Mouse (Mus musculus) brain, embryonic 14.5 days (tissue): Measurements from ENCODE around the gene Ttc28. TPM values are rescaled to one million over a fixed set of nuclear protein-coding genes. Genes with fewer than 3 reads are reported as not detected.
"Not testable (repeated sequence)": the region's sequence is repeated elsewhere in the genome, so short reads cannot be mapped to it uniquely, and the experiment has no call there.

Source experiments
- DNase-seq: peaks from one replicate; pipeline ENCODE4 v3.0.0-alpha.2; 2011; ENCODE audit warnings: low read depth
- CTCF ChIP-seq: fragments of 200-500 bp; IDR thresholded peaks from 2 replicates; pipeline ENCODE4 v1.5.1; 2012; ENCODE audit warnings: inconsistent platforms, mild to moderate bottlenecking, moderate library complexity, borderline replicate concordance; ENCODE audit not compliant: insufficient read depth, insufficient read length; ENCODE audit errors: extremely low read depth
- POLR2A ChIP-seq: fragments of 200-500 bp; IDR thresholded peaks from 2 replicates; pipeline ENCODE4 v1.6.1; 2012; ENCODE audit warnings: mild to moderate bottlenecking, inconsistent platforms, borderline replicate concordance; ENCODE audit not compliant: poor library complexity, insufficient read depth, insufficient read length, severe bottlenecking; ENCODE audit errors: extremely low read depth
- polyA plus RNA-seq: library from polyadenylated mRNA; depleted of rRNA; stranded (reverse); fragments of >200 nt; gene quantifications from 2 replicates; pipeline ENCODE4 v1.2.3, GENCODE M21; 2012; rRNA removed

The Ttc28 gene
- 23.2 and 39.8 TPM in 2 replicates for polyA plus RNA-seq

- no peak for TF ChIP-seq CTCF
- peak; percentile 91 for TF ChIP-seq POLR2A
- DNase-seq: peak; percentile 93
Measured at GRCm38 (mm10) chr5:110879584-110880374, at the start of gene Ttc28. Gene Ttc28, plus strand, starts transcription at chr5:110879803.

DNA sequence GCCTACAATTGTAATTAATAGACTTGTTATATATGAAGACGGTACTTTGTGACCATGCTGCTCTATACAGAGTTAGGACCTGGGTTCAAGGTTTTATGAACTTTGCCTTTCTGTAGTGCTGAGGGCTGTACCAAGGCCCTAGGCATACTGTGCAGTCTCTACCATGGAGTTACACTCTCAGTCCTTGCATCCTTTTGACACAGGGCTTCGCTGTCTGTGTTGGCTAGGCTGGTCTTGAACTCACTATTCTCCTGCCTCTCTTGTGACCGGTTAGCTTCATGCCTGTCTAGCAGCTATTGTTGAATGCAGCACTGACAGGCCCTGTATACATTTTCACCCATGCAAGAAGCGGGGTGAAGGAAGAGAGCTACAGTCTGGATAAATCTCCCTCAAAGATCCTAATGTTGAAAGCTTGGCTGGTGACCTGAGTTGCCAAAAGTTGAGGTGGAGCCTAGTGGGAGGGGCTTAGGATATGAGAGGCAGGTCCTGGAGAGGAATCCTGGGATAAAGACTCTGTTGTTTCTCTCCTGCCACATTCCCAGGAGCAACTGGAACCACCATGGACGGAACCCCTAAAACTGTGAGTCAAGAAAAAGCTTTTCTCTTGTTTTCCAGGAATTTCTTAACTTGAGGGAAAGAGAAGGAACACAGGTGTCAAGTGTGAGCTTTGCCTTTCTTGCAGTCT lies 48.4 kb upstream of the Ttc28 start:
- no peak for TF ChIP-seq POLR2A
- no peak for TF ChIP-seq CTCF

DNA sequence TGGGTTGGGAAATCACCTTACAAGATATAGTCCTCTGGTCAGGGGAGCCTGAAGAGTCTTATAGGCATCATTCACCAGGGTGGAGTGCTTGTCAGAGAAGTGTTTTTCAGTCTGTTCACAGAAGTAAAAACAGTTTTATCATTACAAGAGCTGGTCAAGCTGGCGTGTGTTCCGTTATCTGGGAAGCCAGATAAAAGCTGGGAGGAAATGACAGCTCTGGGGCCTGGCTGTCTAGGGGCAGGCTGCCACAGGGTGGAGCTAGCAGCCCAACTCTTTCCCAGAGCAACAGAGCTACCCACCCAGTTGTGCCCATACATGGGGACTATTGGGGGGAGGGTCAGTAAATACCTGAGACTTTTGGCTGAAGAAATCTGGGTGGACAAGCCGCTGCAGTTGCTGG lies 43.6 kb upstream of the Ttc28 start:
- TF ChIP-seq POLR2A (no peak), CTCF (peak; percentile 78)
- peak; percentile 57 for DNase-seq

More for the DNA sequence above, 48.4 kb upstream of the Ttc28 start:
- no peak for DNase-seq

- not testable (repeated sequence) for DNase-seq
Measured at GRCm38 (mm10) chr5:110838016-110838415, 41.6 kb upstream of the Ttc28 start.

- TF ChIP-seq POLR2A: no peak
- no peak for TF ChIP-seq CTCF
- DNase-seq: peak; percentile 2
Measured at GRCm38 (mm10) chr5:110839038-110839677, 40.4 kb upstream of the Ttc28 start.

GRCm38 (mm10) chr5:110839678-110840365 lies 39.8 kb upstream of the Ttc28 start, which contains the start of the genes Hscb and Chek2:
Gene Hscb, minus strand, starts transcription at chr5:110839777.
Gene Chek2, plus strand, starts transcription at chr5:110839979.
- DNase-seq: peak; percentile 99
- TF ChIP-seq CTCF (peak; percentile 46; the same call in 1 of the 2 replicates), POLR2A (peak; percentile 25; the same call in 1 of the 2 replicates)

- DNase-seq: peak; percentile 14
- peak; percentile 44; the same call in 1 of the 2 replicates for TF ChIP-seq CTCF
- no peak for TF ChIP-seq POLR2A
Measured at GRCm38 (mm10) chr5:110840465-110840864, 39.1 kb upstream of the Ttc28 start.

DNA sequence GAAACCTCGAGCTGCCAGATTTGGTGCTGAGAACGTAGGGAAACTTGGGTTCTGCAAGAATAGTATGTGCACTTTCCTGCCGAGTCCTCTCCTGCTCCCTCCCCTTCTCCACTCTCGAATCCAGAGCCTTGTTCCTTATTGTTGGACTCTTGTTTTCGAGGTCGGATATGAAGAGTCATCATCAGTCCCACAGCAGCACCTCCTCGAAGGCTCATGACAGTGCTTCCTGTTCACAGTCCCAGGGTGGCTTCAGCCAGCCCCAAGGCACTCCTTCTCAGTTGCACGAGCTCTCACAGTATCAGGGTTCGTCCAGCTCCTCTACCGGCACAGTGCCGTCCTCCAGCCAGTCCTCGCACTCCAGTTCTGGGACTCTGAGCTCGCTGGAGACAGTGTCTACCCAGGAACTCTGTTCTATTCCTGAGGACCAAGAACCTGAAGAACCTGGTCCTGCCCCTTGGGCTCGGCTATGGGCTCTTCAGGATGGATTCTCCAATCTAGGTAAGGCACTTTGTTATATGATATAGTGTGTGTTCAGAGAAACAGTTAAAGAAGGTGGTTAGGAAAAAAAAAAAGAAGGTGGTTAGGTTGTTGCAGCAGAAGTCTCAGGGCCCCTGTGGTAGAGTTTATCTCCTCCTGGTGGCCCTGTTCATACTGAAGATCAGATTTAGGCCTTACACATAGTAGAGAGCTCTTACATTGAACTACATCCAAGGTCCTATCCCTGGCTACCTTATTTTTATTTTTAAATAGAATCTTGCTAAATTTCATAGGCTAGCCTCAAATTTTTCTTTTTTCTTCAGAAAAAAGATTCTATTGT lies 38.3 kb upstream of the Ttc28 start:
- TF ChIP-seq POLR2A: no peak
- no peak for TF ChIP-seq CTCF
- DNase-seq: no peak

DNA sequence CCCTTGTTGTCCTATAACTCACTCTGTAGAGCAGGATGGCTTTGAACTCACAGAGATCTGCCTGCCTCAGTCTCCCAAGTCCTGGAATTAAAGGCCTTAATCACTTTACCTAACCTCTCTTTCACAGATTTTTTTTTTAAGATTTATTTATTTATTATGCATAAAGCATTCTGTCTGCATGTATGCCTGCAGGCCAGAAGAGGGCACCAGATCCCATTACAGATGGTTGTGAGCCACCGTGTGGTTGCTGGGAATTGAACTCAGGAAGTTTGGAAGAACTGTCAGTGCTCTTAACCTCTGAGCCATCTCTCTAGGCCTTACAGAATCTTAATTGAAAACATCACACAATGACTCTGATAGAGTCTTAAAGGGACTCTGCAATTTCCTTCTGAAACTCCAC lies 26.6 kb upstream of the Ttc28 start:
- DNase-seq: no peak

GRCm38 (mm10) chr5:110857091-110857490 lies 22.5 kb upstream of the Ttc28 start:
- no peak for TF ChIP-seq CTCF
- DNase-seq: no peak

More for the DNA sequence above, 26.6 kb upstream of the Ttc28 start:
- TF ChIP-seq POLR2A (no peak), CTCF (no peak)
